Mouse (Mus musculus) CH12.LX (cell line): ENCODE data around the gene Eogt.

Experiments
- BHLHE40 ChIP-seq: IDR thresholded peaks from 2 replicates; pipeline ENCODE4 v1.6.1; 2011; ENCODE audit warnings: mild to moderate bottlenecking, low read depth, low read length, improper control_type of control experiment
- CHD1 ChIP-seq: IDR thresholded peaks from 2 replicates; pipeline ENCODE4 v1.6.1; 2012; ENCODE audit warnings: low read depth, low read length, improper control_type of control experiment, inconsistent platforms
- CHD2 ChIP-seq: IDR thresholded peaks from 2 replicates; pipeline ENCODE4 v1.6.1; 2011; ENCODE audit warnings: low read length, improper control_type of control experiment
- CTCF ChIP-seq, 2 experiments: IDR thresholded peaks in 1 of 2; conservative IDR thresholded peaks in 1 of 2; 2 replicates each; pipeline ENCODE4 v1.5.1; 2011 to 2012; ENCODE audit warnings: low read depth in 2 of 2, low read length in 2 of 2, improper control_type of control experiment in 1 of 2, inconsistent platforms in 1 of 2, mild to moderate bottlenecking in 1 of 2, moderate library complexity in 1 of 2
- EP300 ChIP-seq: IDR thresholded peaks from 2 replicates; pipeline ENCODE4 v1.6.1; 2011; ENCODE audit warnings: low read length, improper control_type of control experiment
- HCFC1 ChIP-seq: IDR thresholded peaks from 2 replicates; pipeline ENCODE4 v1.6.1; 2012; ENCODE audit warnings: low read depth, mild to moderate bottlenecking, inconsistent platforms, low read length, improper control_type of control experiment
- KAT2A ChIP-seq: IDR thresholded peaks from 2 replicates; pipeline ENCODE4 v1.6.1; 2012; ENCODE audit warnings: low read length, improper control_type of control experiment, inconsistent platforms; ENCODE audit not compliant: insufficient replicate concordance
- MAFK ChIP-seq: IDR thresholded peaks from 2 replicates; pipeline ENCODE4 v1.6.1; 2011; ENCODE audit warnings: low read length, improper control_type of control experiment; ENCODE audit not compliant: insufficient replicate concordance
- MAX ChIP-seq: IDR thresholded peaks from 2 replicates; pipeline ENCODE4 v1.6.1; 2011; ENCODE audit warnings: low read length, improper control_type of control experiment
- PAX5 ChIP-seq: IDR thresholded peaks from 2 replicates; pipeline ENCODE4 v1.6.1; 2012; ENCODE audit warnings: low read length, inconsistent platforms, mixed read lengths
- POLR2A ChIP-seq: IDR thresholded peaks from 2 replicates; pipeline ENCODE4 v1.6.1; 2011; ENCODE audit warnings: low read depth, mild to moderate bottlenecking, improper control_type of control experiment, low read length
- ZC3H11A ChIP-seq: IDR thresholded peaks from 2 replicates; pipeline ENCODE4 v1.6.1; 2012; ENCODE audit warnings: low read depth, mild to moderate bottlenecking, inconsistent platforms, low read length, improper control_type of control experiment
- ZKSCAN1 ChIP-seq: IDR thresholded peaks from 2 replicates; pipeline ENCODE4 v1.6.1; 2012; ENCODE audit warnings: low read depth, inconsistent platforms, low read length, improper control_type of control experiment, borderline replicate concordance
- ZNF384 ChIP-seq: IDR thresholded peaks from 2 replicates; pipeline ENCODE4 v1.6.1; 2012; ENCODE audit warnings: low read depth, low read length, improper control_type of control experiment, inconsistent platforms

- TF ChIP-seq POLR2A = no peak
- TF ChIP-seq CTCF (conservative IDR thresholded peaks at IDR 0.05 in 1 of 2, IDR thresholded peaks at IDR 0.05 in 1 of 2; ENCODE audit: low read depth in 2 of 2, low read length in 2 of 2) = peak; percentile 10 to 52; a peak in 2 of 4 replicates
- no peak for TF ChIP-seq HCFC1
- TF ChIP-seq MAX = no peak
- no peak for TF ChIP-seq BHLHE40
- no peak for TF ChIP-seq ZKSCAN1
- no peak for TF ChIP-seq ZNF384
- no peak for TF ChIP-seq KAT2A
- TF ChIP-seq ZC3H11A = no peak
- TF ChIP-seq PAX5 = no peak
- TF ChIP-seq MAFK = no peak
- no peak for TF ChIP-seq CHD2
- TF ChIP-seq EP300 = no peak
- no peak for TF ChIP-seq CHD1
Observed at GRCm38 (mm10) chr6:97104264-97104852, 44.6 kb downstream of the Eogt start.
